Mouse (Mus musculus): ENCODE data around the gene Kifc1. TPM values are rescaled to one million over a fixed set of nuclear protein-coding genes. Genes with fewer than 3 reads are reported as not detected.
A peak's percentile ranks its signal among the peaks of the same experiment; 100 is the strongest.
"Not testable (repeated sequence)": the region's sequence is repeated elsewhere in the genome, so short reads cannot be mapped to it uniquely, and the experiment has no call there.

Kifc1 gene
- polyA plus RNA-seq, 1 experiment from 2014 or later: 8.1 TPM

DNA sequence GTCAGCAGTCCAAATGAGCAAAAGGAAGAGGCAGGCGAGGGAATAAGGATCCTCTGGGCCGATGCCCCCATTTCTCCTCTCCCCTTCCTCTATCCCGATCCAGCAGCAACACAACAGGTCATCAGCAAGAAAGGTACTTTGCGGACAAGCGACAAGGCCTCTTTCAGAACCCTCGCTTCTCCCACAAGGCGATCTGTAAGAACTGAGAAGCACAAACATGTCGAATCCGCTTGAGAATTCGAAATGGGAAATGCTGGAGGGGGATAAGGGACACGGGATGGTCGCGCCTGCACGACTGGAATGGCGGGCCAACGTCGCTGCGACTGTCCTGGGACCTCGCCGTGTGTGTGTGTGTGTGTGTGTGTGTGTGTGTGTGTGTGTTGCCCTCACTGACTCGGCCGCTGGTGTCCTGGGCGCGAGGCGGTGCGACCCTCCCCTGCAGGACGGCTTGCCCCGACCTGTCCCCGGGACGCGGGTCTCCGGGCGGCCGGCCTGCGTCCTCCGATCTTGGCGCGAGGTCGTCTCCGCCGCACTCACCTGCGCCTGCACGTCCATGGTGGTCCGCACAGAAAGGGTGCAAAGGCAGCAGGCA is 424 bp downstream of the Kifc1 start:
- peak overlapping the region; percentile 80 for H3K9ac ChIP-seq (ENCODE audit: low read depth, low read length)
- not testable (repeated sequence) for H3K36me3 ChIP-seq (ENCODE audit: control insufficient read depth, insufficient read depth, low read length); H3K9me3 ChIP-seq (replicated peaks; ENCODE audit: control insufficient read depth, low read length); H3K27me3 ChIP-seq (ENCODE audit: control insufficient read depth, insufficient read depth, low read length); H3K4me1 ChIP-seq (ENCODE audit: control insufficient read depth, insufficient read depth, low read length)
- peak overlapping the region; percentile 65 for H3K4me3 ChIP-seq (ENCODE audit: low read depth, low read length)
- peak overlapping the region; percentile 65 for H3K27ac ChIP-seq (ENCODE audit: low read depth, low read length)
- ATAC-seq (replicated peaks; ENCODE audit: insufficient number of reproducible peaks, low FRiP score, low TSS enrichment): peak; percentile 37
- H3K4me2 ChIP-seq: peak overlapping the region; percentile 60
- WGBS (ENCODE audit: insufficient replicate concordance): under 1% methylated on average over 42 of the region's 44 CpGs

DNA sequence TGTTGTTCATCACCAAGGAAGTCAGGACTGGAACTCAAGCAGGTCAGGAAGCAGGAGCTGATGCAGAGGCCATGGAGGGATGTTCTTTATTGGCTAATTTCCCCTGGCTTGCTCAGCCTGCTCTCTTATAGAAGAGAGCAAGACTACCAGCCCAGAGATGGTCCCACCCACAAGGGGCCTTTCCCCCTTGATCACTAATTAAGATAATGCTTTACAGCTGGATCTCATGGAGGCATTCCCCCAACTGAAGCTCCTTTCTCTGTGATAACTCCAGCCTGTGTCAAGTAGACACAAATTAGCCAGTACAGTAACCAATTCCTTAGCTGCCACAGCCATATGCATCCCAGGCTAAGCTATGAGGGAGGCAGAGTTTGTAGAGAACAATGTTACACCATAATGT is 2.2 kb downstream of the Kifc1 start:
- H3K27me3 ChIP-seq (ENCODE audit: control insufficient read depth, insufficient read depth, low read length); H3K36me3 ChIP-seq (ENCODE audit: control insufficient read depth, insufficient read depth, low read length); H3K9me3 ChIP-seq (replicated peaks; ENCODE audit: control insufficient read depth, low read length); ATAC-seq (replicated peaks; ENCODE audit: insufficient number of reproducible peaks, low FRiP score, low TSS enrichment); H3K27ac ChIP-seq (ENCODE audit: low read depth, low read length); H3K4me1 ChIP-seq (ENCODE audit: control insufficient read depth, insufficient read depth, low read length); H3K9ac ChIP-seq (ENCODE audit: low read depth, low read length): not testable (repeated sequence)
- Histone ChIP-seq H3K4me3 (ENCODE audit: low read depth, low read length) (peak overlapping the region; percentile 8; the same call in 1 of the 2 replicates), H3K4me2 (peak overlapping the region; percentile 60)

DNA sequence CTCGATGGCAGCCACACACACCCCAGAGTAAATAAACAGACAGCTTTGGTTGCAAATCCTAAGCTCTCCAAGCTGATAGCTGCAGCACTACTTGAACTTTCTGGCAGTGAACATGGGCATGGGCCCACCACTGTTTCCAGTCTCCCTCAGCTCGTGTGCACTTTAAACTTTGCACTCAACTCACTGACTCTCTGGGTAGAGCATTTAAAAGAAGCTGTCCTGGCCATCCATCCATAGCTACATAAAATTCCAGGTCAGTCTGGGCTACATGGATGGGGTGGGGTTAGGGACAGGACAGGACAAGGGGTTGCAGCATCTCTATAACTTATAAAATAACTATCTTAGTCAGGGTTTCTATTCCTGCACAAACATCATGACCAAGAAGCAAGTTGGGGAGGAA is 2.7 kb downstream of the Kifc1 start:
- H3K4me3 ChIP-seq (ENCODE audit: low read depth, low read length); H3K27ac ChIP-seq (ENCODE audit: low read depth, low read length); ATAC-seq (replicated peaks; ENCODE audit: insufficient number of reproducible peaks, low FRiP score, low TSS enrichment); H3K9me3 ChIP-seq (replicated peaks; ENCODE audit: control insufficient read depth, low read length); H3K36me3 ChIP-seq (ENCODE audit: control insufficient read depth, insufficient read depth, low read length); H3K4me2 ChIP-seq; H3K27me3 ChIP-seq (ENCODE audit: control insufficient read depth, insufficient read depth, low read length); H3K4me1 ChIP-seq (ENCODE audit: control insufficient read depth, insufficient read depth, low read length): not testable (repeated sequence)
- 26% methylated on average over 2 of the region's 2 CpGs for WGBS (ENCODE audit: insufficient replicate concordance)
- H3K9ac ChIP-seq (ENCODE audit: low read depth, low read length): 0 out of 2 replicates have a peak overlapping the region, but pooled peaks have one; percentile 16

DNA sequence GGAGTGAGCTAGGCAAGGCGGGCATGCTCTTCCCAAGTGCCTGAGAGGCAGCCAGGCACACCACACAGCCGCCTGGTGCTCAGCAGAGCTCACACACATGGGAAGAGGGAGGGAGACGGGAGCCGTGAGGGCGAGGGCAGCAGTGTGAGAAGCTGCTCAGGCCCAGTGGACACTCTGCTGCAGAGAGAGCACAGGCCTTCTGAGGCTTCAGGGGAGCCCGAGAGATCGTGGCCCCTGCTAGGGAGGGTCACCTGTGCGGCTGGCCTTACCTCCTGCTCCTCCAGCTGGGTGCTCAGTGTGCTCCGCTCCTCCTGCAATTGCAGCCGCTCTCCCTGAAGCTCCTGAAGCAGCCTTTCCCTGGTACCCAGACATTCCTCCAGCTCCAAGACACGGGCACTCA is 6.1 kb downstream of the Kifc1 start:
- H3K4me2 ChIP-seq; H3K36me3 ChIP-seq (ENCODE audit: control insufficient read depth, insufficient read depth, low read length): not testable (repeated sequence)
- WGBS (ENCODE audit: insufficient replicate concordance): 91% methylated on average over 10 of the region's 11 CpGs

DNA sequence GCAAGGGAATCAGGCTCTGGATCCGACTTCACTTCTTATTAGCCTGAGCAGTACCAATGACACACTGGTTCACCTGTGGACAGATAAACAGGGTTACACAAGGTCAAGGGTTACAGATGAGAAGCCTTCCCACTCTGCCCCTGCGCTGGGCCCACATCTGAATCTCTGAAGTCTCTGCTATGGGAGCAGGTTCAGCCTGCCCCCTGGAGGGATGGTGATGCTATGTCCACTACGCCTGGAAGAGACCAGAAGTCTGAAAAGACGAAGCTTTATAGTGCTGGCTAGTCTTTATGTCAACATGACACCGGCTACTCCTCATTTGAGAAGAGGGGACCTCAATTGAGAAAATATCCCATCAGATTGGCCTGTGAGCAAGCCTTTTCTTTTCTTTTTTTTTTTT is 14.7 kb downstream of the Kifc1 start:
- not testable (repeated sequence) for H3K4me3 ChIP-seq (ENCODE audit: low read depth, low read length); H3K9me3 ChIP-seq (replicated peaks; ENCODE audit: control insufficient read depth, low read length); H3K9ac ChIP-seq (ENCODE audit: low read depth, low read length); H3K4me1 ChIP-seq (ENCODE audit: control insufficient read depth, insufficient read depth, low read length); H3K36me3 ChIP-seq (ENCODE audit: control insufficient read depth, insufficient read depth, low read length); H3K4me2 ChIP-seq; ATAC-seq (replicated peaks; ENCODE audit: insufficient number of reproducible peaks, low FRiP score, low TSS enrichment); H3K27ac ChIP-seq (ENCODE audit: low read depth, low read length); H3K27me3 ChIP-seq (ENCODE audit: control insufficient read depth, insufficient read depth, low read length)
- 83% methylated on average over 5 of the region's 5 CpGs for WGBS (ENCODE audit: insufficient replicate concordance)

More for the DNA sequence above, 6.1 kb downstream of the Kifc1 start:
- not testable (repeated sequence) for H3K9me3 ChIP-seq (replicated peaks; ENCODE audit: control insufficient read depth, low read length); H3K27me3 ChIP-seq (ENCODE audit: control insufficient read depth, insufficient read depth, low read length); H3K4me3 ChIP-seq (ENCODE audit: low read depth, low read length); H3K27ac ChIP-seq (ENCODE audit: low read depth, low read length); ATAC-seq (replicated peaks; ENCODE audit: insufficient number of reproducible peaks, low FRiP score, low TSS enrichment); H3K4me1 ChIP-seq (ENCODE audit: control insufficient read depth, insufficient read depth, low read length); H3K9ac ChIP-seq (ENCODE audit: low read depth, low read length)

DNA sequence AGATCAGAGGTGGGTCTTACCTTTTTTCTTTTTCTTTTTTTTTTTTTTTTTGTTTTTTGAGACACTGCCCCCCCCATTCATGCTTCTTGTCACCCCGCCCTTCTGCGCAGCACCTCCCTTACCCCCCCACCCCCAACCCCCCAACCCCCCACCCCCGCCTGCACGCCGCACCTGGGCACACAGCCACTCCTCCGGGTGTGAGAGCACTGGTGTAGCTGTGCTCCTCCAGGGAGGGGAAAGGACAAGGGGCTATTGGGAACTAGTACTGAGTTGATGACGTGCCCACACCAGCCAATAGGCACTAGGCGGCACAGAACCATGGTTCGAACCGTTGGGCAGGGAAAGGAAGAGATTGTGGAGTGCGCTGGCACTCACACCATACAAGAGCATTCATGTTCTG is 16.1 kb downstream of the Kifc1 start:
- Histone ChIP-seq H3K9ac (ENCODE audit: low read depth, low read length) (no peak overlapping the region), H3K4me1 (ENCODE audit: control insufficient read depth, insufficient read depth, low read length) (no peaks in the 10 kb centered on the region), H3K4me2 (no peak overlapping the region), H3K27me3 (ENCODE audit: control insufficient read depth, insufficient read depth, low read length) (no peaks in the 10 kb centered on the region), H3K27ac (ENCODE audit: low read depth, low read length) (no peak overlapping the region), H3K9me3 (replicated peaks; ENCODE audit: control insufficient read depth, low read length) (no peaks in the 10 kb centered on the region), H3K4me3 (ENCODE audit: low read depth, low read length) (no peak overlapping the region), H3K36me3 (ENCODE audit: control insufficient read depth, insufficient read depth, low read length) (peaks cover 2% of the 10 kb centered on the region; the same call in 1 of the 2 replicates)
- 83% methylated on average over 11 of the region's 11 CpGs for WGBS (ENCODE audit: insufficient replicate concordance)
- ATAC-seq (replicated peaks; ENCODE audit: insufficient number of reproducible peaks, low FRiP score, low TSS enrichment): no peak

DNA sequence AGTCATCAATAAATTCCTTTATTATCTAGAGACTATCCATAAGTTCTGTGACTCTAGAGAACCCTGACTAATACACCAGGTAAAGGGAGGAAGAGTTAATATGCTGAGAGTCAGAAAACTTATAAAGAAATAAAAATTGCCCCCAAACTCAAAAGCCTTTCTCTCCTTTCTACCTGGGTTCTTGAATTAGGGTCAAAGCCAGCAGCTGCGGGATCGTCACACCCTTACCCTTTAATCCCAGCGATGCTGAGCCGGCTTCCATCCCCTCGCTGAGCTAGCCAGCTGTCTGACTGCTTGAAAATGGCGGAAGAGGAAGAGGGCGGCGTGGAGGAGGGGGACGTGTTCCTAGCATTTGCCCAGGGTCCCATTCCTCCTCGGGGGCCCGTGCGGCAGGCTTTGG is 16.9 kb downstream of the Kifc1 start, which contains the start of gene Gm7029:
Gm7029 (plus strand) TSS at position 301 of the 400 bp plus-strand sequence.
- WGBS (ENCODE audit: insufficient replicate concordance): 90% methylated on average over 3 of the region's 12 CpGs
- H3K9me3 ChIP-seq (replicated peaks; ENCODE audit: control insufficient read depth, low read length); H3K27ac ChIP-seq (ENCODE audit: low read depth, low read length); H3K9ac ChIP-seq (ENCODE audit: low read depth, low read length); ATAC-seq (replicated peaks; ENCODE audit: insufficient number of reproducible peaks, low FRiP score, low TSS enrichment); H3K27me3 ChIP-seq (ENCODE audit: control insufficient read depth, insufficient read depth, low read length); H3K4me1 ChIP-seq (ENCODE audit: control insufficient read depth, insufficient read depth, low read length); H3K4me3 ChIP-seq (ENCODE audit: low read depth, low read length); H3K36me3 ChIP-seq (ENCODE audit: control insufficient read depth, insufficient read depth, low read length); H3K4me2 ChIP-seq: not testable (repeated sequence)

DNA sequence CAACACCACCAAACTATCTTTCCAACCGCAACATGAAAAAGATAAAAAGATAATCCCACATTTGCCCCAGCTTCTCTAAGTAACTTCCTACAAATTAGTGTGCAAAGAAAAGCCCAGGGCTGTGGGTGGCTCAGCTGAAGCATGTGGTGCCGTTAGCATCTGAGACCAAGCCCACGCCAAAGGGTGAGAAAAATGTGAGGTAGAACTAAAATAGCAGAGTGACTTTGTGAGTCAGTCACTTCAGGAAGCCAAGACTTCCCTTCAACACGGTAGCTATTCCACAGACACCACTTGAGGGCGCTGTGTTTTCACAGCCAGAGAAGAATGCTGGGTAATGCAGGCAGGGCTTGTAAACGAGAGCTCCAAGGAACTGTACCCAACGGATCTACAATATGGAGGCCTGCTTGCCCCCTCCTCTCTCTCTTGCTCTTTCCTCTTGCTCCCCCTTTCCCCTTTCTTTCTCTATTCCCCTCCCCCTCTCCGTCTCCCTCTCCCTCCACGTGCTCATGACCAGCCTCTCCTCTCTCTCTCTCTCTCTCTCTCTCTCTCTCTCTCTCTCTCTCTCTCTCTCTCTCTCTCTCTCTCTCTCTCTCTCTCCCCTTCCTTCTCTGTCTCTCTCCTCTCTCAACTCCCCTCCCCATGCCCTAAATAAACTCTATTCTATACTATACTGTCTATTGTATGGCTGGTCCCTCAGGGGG is 25.0 kb downstream of the Kifc1 start:
- Histone ChIP-seq H3K36me3 (ENCODE audit: control insufficient read depth, insufficient read depth, low read length) (no peaks in the 10 kb centered on the region), H3K27me3 (ENCODE audit: control insufficient read depth, insufficient read depth, low read length) (no peaks in the 10 kb centered on the region), H3K4me2 (peak overlapping the region; percentile 29; the same call in 1 of the 2 replicates), H3K4me1 (ENCODE audit: control insufficient read depth, insufficient read depth, low read length) (no peaks in the 10 kb centered on the region), H3K4me3 (ENCODE audit: low read depth, low read length) (no peak overlapping the region), H3K27ac (ENCODE audit: low read depth, low read length) (no peak overlapping the region), H3K9me3 (replicated peaks; ENCODE audit: control insufficient read depth, low read length) (no peaks in the 10 kb centered on the region), H3K9ac (ENCODE audit: low read depth, low read length) (no peak overlapping the region)
- 26% methylated on average over 9 of the region's 9 CpGs for WGBS (ENCODE audit: insufficient replicate concordance)
- ATAC-seq (replicated peaks; ENCODE audit: insufficient number of reproducible peaks, low FRiP score, low TSS enrichment): no peak

DNA sequence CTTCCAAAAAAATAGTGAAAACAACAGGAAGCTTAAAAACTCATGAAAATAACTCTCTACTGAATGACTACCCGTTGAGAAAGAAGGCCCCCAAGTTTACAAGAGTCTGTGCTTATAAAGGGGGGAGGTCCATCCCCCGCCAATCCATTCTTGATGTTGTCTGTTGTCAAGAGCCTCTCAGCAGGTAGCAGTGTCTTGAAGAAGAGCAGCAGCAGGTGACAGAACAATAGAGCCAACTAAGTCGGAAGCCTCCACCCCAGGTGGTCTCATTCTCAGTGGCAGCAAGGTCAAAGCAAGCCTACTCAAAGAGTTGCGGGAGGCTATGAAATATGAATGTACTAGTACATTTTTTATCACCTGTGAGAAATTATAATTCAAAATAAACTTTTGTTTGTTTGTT is 32.6 kb downstream of the Kifc1 start:
- no peak overlapping the region for H3K27ac ChIP-seq (ENCODE audit: low read depth, low read length)
- H3K27me3 ChIP-seq (ENCODE audit: control insufficient read depth, insufficient read depth, low read length): no peaks in the 10 kb centered on the region
- H3K9ac ChIP-seq (ENCODE audit: low read depth, low read length): no peak overlapping the region
- no peak for ATAC-seq (replicated peaks; ENCODE audit: insufficient number of reproducible peaks, low FRiP score, low TSS enrichment)
- 75% methylated on average over 4 of the region's 4 CpGs for WGBS (ENCODE audit: insufficient replicate concordance)
- no peaks in the 10 kb centered on the region for H3K36me3 ChIP-seq (ENCODE audit: control insufficient read depth, insufficient read depth, low read length)
- no peak overlapping the region for H3K4me2 ChIP-seq
- H3K4me1 ChIP-seq (ENCODE audit: control insufficient read depth, insufficient read depth, low read length): no peaks in the 10 kb centered on the region
- no peaks in the 10 kb centered on the region for H3K9me3 ChIP-seq (replicated peaks; ENCODE audit: control insufficient read depth, low read length)
- H3K4me3 ChIP-seq (ENCODE audit: low read depth, low read length): no peak overlapping the region
